Mouse (Mus musculus) frontal cortex, postnatal 10 days (tissue): ENCODE data around the gene Enpp1.
A peak's percentile ranks its signal among the peaks of the same experiment; 100 is the strongest.

Experiments
- DNase-seq, 2 experiments: peaks; one replicate each; pipeline ENCODE4 v3.0.0; 2022; ENCODE audit warnings: low spot score in 2 of 2, mixed read lengths in 1 of 2

The Enpp1 gene

GRCm38 (mm10) chr10:24596869-24597339 lies 115.1 kb downstream of the Enpp1 start:
- DNase-seq, result no peak

- DNase-seq, result no peak
These were observed 115.7 kb downstream of the Enpp1 start for GRCm38 (mm10) chr10:24596003-24596868.

GRCm38 (mm10) chr10:24595250-24596002 lies 116.5 kb downstream of the Enpp1 start, which contains the start of gene Ccn2:
Gene Ccn2 (plus strand): TSS chr10:24595442.
- peak; percentile 15 to 45 for DNase-seq

- no peak for DNase-seq
These were observed 118.4 kb downstream of the Enpp1 start for GRCm38 (mm10) chr10:24593556-24593955.

GRCm38 (mm10) chr10:24592969-24593368 lies 119.0 kb downstream of the Enpp1 start:
- no peak for DNase-seq

GRCm38 (mm10) chr10:24592318-24592717 lies 119.6 kb downstream of the Enpp1 start:
- DNase-seq, result no peak

GRCm38 (mm10) chr10:24591741-24592140 lies 120.2 kb downstream of the Enpp1 start:
- no peak for DNase-seq

- peak; percentile 25 to 71 for DNase-seq
These were observed 120.8 kb downstream of the Enpp1 start for GRCm38 (mm10) chr10:24591136-24591535.

GRCm38 (mm10) chr10:24590546-24590945 lies 121.4 kb downstream of the Enpp1 start:
- DNase-seq, result no peak

- no peak for DNase-seq
These were observed 122.7 kb downstream of the Enpp1 start for GRCm38 (mm10) chr10:24589238-24589637.

GRCm38 (mm10) chr10:24588824-24589223 lies 123.1 kb downstream of the Enpp1 start:
- no peak for DNase-seq
